Mouse (Mus musculus): ENCODE measurements at regions not wholly inside any gene's neighbourhood (a gene's known extent, or its start where the extent isn't known, plus 50 kb on each side); places are given as distances from the start of the nearest gene placed in this dataset.

DNA sequence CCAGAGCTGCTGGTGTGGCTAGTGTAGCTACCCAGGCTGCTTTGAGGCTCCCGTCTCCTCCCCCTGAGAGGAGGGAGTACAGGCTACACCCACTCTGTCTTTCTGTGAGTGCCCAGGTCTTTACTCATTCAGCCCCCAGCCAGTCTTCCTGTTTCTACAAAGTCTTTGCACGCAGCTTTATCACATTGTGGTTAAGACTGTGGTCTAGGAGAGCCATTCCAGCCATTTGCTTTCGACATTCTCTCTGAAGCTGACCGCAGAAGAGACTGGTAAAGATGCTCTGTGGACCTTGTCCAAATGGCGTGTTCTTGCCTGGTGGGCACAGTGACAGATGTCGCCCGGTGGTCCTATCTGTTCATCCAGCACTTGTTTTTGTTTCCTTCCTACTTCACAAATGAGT, 62.0 kb downstream of the Tpra1 start:
- TF ChIP-seq POLR2AphosphoS5 (IDR thresholded peaks at IDR 0.05; ENCODE audit: insufficient replicate concordance, low read depth, low read length) (no peak), TAL1 (conservative IDR thresholded peaks at IDR 0.05; ENCODE audit: low read depth, low read length) (no peak), CTCF (IDR thresholded peaks at IDR 0.05; ENCODE audit: low read depth, low read length) (no peak), GATA1 (IDR thresholded peaks at IDR 0.05; ENCODE audit: borderline replicate concordance, low read length) (no peak), GATA2 (IDR thresholded peaks at IDR 0.05; ENCODE audit: borderline replicate concordance, low read depth, low read length) (no peak)
- Histone ChIP-seq H3K4me1 (ENCODE audit: insufficient read depth, low read depth, low read length) (no peaks in the 10 kb centered on the region), H3K4me3 (ENCODE audit: low read depth, low read length) (no peak overlapping the region), H3K27me3 (ENCODE audit: insufficient read depth, low read length) (peaks cover 37% of the 10 kb centered on the region), H3K36me3 (replicated peaks) (no peaks in the 10 kb centered on the region), H3K9me3 (replicated peaks) (no peaks in the 10 kb centered on the region)
- no peak for DNase-seq (ENCODE audit: low spot score)
- no peak for ATAC-seq (ENCODE audit: extremely low read depth, insufficient number of reproducible peaks, low FRiP score, poor library complexity, severe bottlenecking)

DNA sequence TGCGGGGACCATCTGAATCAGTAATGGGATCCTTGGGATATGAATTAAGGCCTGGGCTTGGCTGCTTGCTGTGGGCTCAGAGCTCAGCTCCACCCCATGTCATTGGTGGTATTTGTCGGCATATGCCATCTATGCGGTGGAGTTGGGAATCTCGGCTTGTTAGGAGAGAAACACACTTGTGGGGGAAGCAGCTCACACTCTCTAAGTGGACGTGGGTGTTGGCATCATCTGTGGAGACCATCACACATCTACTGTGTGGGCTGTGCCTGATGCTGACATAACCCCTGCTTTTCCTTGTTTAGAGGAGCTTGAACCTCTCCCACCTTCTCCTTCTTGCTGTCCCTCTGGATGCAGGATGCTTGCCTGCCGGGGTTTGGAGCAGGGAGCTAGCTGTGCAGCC, 62.9 kb downstream of the Tpra1 start:
- H3K9me3 ChIP-seq (replicated peaks), result no peaks in the 10 kb centered on the region
- H3K4me3 ChIP-seq (ENCODE audit: low read depth, low read length), result no peak overlapping the region
- TF ChIP-seq GATA1 (IDR thresholded peaks at IDR 0.05; ENCODE audit: borderline replicate concordance, low read length) (no peak), CTCF (IDR thresholded peaks at IDR 0.05; ENCODE audit: low read depth, low read length) (no peak), POLR2AphosphoS5 (IDR thresholded peaks at IDR 0.05; ENCODE audit: insufficient replicate concordance, low read depth, low read length) (no peak), GATA2 (IDR thresholded peaks at IDR 0.05; ENCODE audit: borderline replicate concordance, low read depth, low read length) (no peak), TAL1 (conservative IDR thresholded peaks at IDR 0.05; ENCODE audit: low read depth, low read length) (no peak)
- no peaks in the 10 kb centered on the region for H3K36me3 ChIP-seq (replicated peaks)
- DNase-seq (ENCODE audit: low spot score) (no peak), ATAC-seq (ENCODE audit: extremely low read depth, insufficient number of reproducible peaks, low FRiP score, poor library complexity, severe bottlenecking) (no peak)
- H3K4me1 ChIP-seq (ENCODE audit: insufficient read depth, low read depth, low read length), result no peaks in the 10 kb centered on the region
- H3K27me3 ChIP-seq (ENCODE audit: insufficient read depth, low read length), result peaks cover 35% of the 10 kb centered on the region

DNA sequence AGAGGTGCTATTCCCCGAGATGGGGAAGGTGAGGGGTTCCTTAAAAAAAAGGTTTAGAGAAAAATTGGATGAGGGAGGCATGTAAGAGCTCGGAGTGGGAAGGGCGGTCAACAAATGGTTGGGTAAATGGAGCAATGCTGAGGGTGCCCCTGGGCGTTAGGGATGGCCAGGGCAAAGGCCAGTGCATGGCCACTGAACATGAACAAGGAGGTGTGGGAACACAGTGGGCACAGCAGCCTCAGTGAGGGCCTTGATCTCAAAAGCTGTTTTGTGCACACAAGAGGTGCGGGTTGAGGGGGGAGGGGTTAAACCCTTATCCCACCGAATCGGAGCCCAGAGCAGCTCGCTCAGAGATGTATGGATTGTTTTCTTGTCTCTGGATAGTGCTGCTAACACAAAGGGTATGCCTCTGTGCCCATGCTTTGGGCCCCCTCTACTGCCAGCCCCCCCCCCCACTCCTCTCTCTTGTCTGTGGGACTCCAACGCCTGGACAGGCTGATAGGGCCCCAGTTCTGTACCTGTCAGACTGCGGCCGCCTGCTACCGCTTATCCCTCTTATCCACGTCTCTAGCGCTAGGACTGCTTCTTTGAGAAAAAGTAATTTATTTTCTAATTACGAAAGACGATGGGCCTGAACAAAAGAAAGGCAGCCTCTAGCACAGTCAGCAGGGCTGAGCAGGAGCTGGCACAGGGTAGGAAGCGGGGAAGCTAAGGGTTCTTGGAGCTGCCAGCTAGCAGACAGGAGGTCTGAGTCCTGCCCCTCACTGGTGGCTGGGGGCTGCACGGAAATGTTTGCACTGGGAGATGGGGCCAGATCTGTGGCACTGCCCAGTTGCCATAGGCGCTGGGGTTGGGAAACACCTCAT, 63.5 kb downstream of the Tpra1 start:
- peaks cover 32% of the 10 kb centered on the region for H3K27me3 ChIP-seq (ENCODE audit: insufficient read depth, low read length)
- no peak overlapping the region for H3K4me3 ChIP-seq (ENCODE audit: low read depth, low read length)
- ATAC-seq (ENCODE audit: extremely low read depth, insufficient number of reproducible peaks, low FRiP score, poor library complexity, severe bottlenecking), result no peak

DNA sequence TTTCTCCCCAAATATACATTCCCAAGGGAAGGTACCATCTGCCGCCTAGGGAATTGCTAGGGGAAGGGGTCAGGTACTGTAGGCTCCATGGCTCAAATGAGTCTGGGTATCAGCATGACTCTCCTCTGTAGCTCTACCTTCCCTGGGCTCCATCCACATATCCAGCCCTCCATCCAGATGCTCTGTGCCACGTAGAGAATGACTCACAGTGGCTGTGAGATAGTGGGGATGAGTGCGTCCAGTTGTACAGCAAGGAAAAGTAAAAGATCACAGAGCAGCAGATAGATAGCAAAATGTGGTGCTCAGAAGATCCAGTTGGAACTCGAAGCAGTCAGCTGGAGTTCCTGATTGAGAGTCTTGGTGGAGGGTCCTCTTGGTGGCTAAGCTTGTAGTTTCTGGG, 64.5 kb downstream of the Tpra1 start:
- Histone ChIP-seq H3K4me1 (ENCODE audit: insufficient read depth, low read depth, low read length) (no peaks in the 10 kb centered on the region), H3K9me3 (replicated peaks) (no peaks in the 10 kb centered on the region), H3K36me3 (replicated peaks) (no peaks in the 10 kb centered on the region), H3K4me3 (ENCODE audit: low read depth, low read length) (no peak overlapping the region), H3K27me3 (ENCODE audit: insufficient read depth, low read length) (peaks cover 33% of the 10 kb centered on the region)
- no peak for TF ChIP-seq TAL1 (conservative IDR thresholded peaks at IDR 0.05; ENCODE audit: low read depth, low read length)
- no peak for TF ChIP-seq CTCF (IDR thresholded peaks at IDR 0.05; ENCODE audit: low read depth, low read length)
- TF ChIP-seq POLR2AphosphoS5 (IDR thresholded peaks at IDR 0.05; ENCODE audit: insufficient replicate concordance, low read depth, low read length), result no peak
- DNase-seq (ENCODE audit: low spot score) (no peak), ATAC-seq (ENCODE audit: extremely low read depth, insufficient number of reproducible peaks, low FRiP score, poor library complexity, severe bottlenecking) (no peak)

More for the DNA sequence above, 63.5 kb downstream of the Tpra1 start:
- TF ChIP-seq TAL1 (conservative IDR thresholded peaks at IDR 0.05; ENCODE audit: low read depth, low read length) (no peak), CTCF (IDR thresholded peaks at IDR 0.05; ENCODE audit: low read depth, low read length) (no peak)
- H3K9me3 ChIP-seq (replicated peaks), result no peaks in the 10 kb centered on the region
- no peaks in the 10 kb centered on the region for H3K36me3 ChIP-seq (replicated peaks)
- no peaks in the 10 kb centered on the region for H3K4me1 ChIP-seq (ENCODE audit: insufficient read depth, low read depth, low read length)
- no peak for DNase-seq (ENCODE audit: low spot score)

DNA sequence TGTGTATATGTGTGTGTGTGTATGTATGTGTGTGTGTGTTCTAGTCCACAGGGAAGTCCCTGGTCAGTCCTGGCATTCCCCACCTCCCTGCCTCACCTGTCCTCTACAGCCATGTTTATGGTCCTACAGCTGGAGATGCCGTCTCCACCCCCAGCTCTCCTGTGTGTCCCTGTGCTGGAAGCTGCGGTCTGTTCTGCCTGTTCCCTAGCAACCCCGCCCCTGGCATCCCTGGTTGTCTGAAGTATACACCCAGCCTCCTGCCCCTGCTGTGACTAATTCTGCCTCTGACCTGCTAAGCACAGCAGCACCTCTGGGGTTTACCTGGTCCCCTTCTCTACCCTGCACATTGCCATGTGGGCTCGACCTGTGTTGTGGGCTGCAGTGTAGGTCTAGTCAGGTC, 66.8 kb downstream of the Tpra1 start:
- H3K9me3 ChIP-seq (replicated peaks), result no peaks in the 10 kb centered on the region
- no peaks in the 10 kb centered on the region for H3K36me3 ChIP-seq (replicated peaks)
- no peak for DNase-seq (ENCODE audit: low spot score)
- H3K27me3 ChIP-seq (ENCODE audit: insufficient read depth, low read length), result peaks cover 34% of the 10 kb centered on the region
- no peak overlapping the region for H3K4me3 ChIP-seq (ENCODE audit: low read depth, low read length)
- TF ChIP-seq GATA1 (IDR thresholded peaks at IDR 0.05; ENCODE audit: borderline replicate concordance, low read length), result no peak
- TF ChIP-seq GATA2 (IDR thresholded peaks at IDR 0.05; ENCODE audit: borderline replicate concordance, low read depth, low read length), result no peak
- no peak for TF ChIP-seq CTCF (IDR thresholded peaks at IDR 0.05; ENCODE audit: low read depth, low read length)
- TF ChIP-seq TAL1 (conservative IDR thresholded peaks at IDR 0.05; ENCODE audit: low read depth, low read length), result no peak
- no peak for TF ChIP-seq POLR2AphosphoS5 (IDR thresholded peaks at IDR 0.05; ENCODE audit: insufficient replicate concordance, low read depth, low read length)
- no peak for ATAC-seq (ENCODE audit: extremely low read depth, insufficient number of reproducible peaks, low FRiP score, poor library complexity, severe bottlenecking)
- H3K4me1 ChIP-seq (ENCODE audit: insufficient read depth, low read depth, low read length), result no peaks in the 10 kb centered on the region

DNA sequence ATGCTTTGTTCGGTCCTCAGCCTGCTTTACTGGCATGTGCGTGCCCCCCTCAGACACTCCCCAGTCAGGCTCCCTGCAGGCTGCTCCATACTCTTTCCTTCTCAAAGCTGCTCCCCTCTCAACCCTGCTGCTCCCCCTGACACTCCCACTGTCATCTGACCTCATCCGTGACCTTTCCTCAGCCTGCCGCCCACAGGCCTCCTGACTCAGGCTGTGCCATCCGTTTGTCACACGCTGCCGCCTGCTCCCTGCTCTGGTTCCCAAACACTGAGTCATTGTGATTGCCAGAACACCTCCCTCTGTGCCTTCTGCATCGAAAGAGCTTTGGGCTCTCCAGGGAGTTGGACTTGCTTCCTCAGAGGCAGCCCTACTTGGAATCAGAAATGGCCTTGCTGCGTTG, 69.7 kb downstream of the Tpra1 start:
- H3K27me3 ChIP-seq (ENCODE audit: insufficient read depth, low read length), result peaks cover 32% of the 10 kb centered on the region
- DNase-seq (ENCODE audit: low spot score) (no peak), ATAC-seq (ENCODE audit: extremely low read depth, insufficient number of reproducible peaks, low FRiP score, poor library complexity, severe bottlenecking) (no peak)
- no peaks in the 10 kb centered on the region for H3K36me3 ChIP-seq (replicated peaks)
- no peaks in the 10 kb centered on the region for H3K4me1 ChIP-seq (ENCODE audit: insufficient read depth, low read depth, low read length)
- TF ChIP-seq TAL1 (conservative IDR thresholded peaks at IDR 0.05; ENCODE audit: low read depth, low read length) (no peak), GATA2 (IDR thresholded peaks at IDR 0.05; ENCODE audit: borderline replicate concordance, low read depth, low read length) (no peak), POLR2AphosphoS5 (IDR thresholded peaks at IDR 0.05; ENCODE audit: insufficient replicate concordance, low read depth, low read length) (no peak), CTCF (IDR thresholded peaks at IDR 0.05; ENCODE audit: low read depth, low read length) (no peak)
- no peak overlapping the region for H3K4me3 ChIP-seq (ENCODE audit: low read depth, low read length)
- H3K9me3 ChIP-seq (replicated peaks), result no peaks in the 10 kb centered on the region
